Mouse (Mus musculus): ENCODE results near the gene Spint2. TPM values are rescaled to one million over a fixed set of nuclear protein-coding genes. Genes with fewer than 3 reads are reported as not detected.

The Spint2 gene
- polyA plus RNA-seq, 1 experiment: 37.0 TPM

DNA sequence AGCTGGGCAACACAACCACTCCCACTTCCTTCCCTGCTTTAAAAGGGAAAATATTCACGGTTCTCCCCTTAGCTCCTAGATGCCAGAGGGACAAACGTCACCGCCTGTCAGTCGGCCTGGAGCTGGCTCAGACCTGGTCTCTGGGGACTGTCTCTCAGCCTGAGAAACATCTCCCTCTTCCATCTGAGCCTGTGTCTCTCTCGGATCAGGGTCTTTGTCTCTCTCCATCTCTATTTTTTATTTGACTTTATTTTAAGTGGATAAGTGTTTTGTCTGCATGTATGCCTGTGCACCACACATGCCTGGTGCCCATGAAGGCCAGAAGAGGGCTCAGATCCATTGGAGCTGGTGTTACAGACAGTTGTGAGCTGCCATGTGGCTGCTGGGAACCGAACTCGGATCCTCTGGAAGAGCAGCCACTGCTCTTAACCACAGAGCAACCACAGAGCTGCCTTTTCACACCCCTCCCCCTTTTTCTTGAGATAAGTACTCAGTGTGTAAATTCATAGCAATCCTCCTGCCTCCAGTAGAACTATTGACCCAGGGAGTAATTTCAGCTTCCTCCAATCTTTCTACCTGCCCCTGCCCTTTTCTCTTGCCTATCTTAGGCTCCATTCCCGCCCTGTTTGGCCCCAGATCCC, 10.9 kb upstream of the Spint2 start:
- Histone ChIP-seq H3K9me3 (no peaks in the 10 kb centered on the region), H3K36me3 (replicated peaks; ENCODE audit: low read length) (no peaks in the 10 kb centered on the region), H3K4me3 (replicated peaks) (peak overlapping the region; percentile 23), H3K4me1 (peaks cover 79% of the 10 kb centered on the region), H3K27me3 (replicated peaks) (peaks cover 47% of the 10 kb centered on the region)
- no peak for TF ChIP-seq GATA1 (IDR thresholded peaks at IDR 0.05; ENCODE audit: borderline replicate concordance, low read length)
- TF ChIP-seq FLI1 (IDR thresholded peaks at IDR 0.05; ENCODE audit: low read length): no peak

DNA sequence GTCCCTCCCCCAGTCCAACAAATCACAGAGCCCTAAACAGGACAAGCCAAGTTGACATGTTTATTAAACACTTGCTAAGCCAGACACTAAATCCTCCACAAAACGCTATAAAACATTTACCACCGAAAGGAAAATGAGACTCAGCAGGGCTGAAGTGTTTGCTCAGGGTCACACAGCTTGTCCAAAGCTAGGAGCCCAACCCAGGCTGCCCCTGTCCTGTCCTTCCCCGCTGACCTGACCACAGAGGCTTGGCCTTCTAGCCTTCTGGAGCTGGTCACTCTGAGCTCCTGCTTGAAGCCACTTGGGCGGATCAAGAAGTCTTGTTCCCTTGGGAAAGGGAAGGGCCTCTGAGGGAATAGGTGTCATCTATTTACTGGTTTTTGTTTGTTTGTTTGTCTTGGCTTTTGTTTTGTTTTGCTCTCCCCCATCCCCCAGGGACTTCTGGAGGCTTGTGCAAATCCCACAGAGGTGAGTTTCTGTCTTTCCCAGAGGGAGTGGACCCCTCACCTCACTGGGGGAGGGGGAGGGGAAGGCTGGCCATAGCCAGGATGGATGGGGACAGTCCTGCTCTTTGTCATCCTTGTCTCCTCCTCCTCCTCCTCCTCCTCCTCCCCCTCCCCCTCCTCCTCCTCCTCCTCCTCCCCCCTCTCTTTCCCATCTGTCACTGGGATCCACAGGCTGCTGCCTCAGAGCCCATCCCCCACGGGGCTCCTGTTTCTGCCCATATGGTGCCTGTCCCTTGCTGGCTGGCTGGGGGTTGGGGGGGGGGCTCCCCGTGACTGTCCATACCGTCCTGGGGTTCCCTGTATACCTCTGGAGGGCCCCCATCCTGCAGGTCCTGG, 10.1 kb upstream of the Spint2 start:
- TF ChIP-seq GATA1 (IDR thresholded peaks at IDR 0.05; ENCODE audit: borderline replicate concordance, low read length) (no peak), FLI1 (IDR thresholded peaks at IDR 0.05; ENCODE audit: low read length) (no peak)
- H3K27me3 ChIP-seq (replicated peaks): peaks cover 54% of the 10 kb centered on the region

DNA sequence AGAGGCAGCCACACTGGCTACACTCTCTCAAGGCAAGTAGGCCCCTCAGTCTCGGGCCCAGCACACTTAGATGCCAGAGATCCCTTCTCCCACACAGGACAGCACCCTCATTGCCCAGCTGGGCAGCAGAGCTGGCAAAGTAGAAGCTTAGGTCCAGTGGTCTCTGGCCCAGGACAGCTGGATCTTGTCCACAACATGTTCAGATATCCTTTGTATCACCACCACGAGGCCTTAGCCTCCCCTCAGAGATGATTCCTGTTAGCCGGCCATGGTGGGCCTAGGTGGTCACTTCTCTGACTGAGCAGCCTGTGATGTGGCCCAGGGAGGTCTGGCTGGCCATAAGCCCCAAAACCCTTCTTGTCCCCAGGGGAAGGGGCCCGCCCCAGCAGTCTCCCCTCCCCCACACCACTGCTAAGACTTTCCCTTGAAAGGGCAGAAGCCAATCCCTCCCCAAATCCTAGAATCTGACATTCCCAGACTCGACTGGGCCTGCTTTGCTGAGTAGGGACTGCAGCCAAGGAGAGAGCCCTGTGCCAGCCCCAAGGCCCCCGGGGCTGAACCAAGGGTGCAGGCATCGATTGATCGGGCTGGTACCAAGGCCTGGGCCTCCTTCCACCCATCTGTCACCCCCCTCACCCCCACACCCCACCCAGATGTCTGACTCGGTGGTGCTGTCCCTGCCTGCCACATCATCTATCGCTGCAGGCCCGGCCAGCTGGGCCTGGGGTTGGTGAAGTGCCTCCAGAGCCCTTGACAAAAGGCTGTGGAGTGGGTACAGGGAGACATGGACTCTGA, 9.2 kb upstream of the Spint2 start:
- Histone ChIP-seq H3K4me3 (replicated peaks) (no peak overlapping the region), H3K27me3 (replicated peaks) (peaks cover 54% of the 10 kb centered on the region), H3K9me3 (no peaks in the 10 kb centered on the region), H3K4me1 (peaks cover 76% of the 10 kb centered on the region), H3K36me3 (replicated peaks; ENCODE audit: low read length) (no peaks in the 10 kb centered on the region)
- no peak for TF ChIP-seq GATA1 (IDR thresholded peaks at IDR 0.05; ENCODE audit: borderline replicate concordance, low read length)
- no peak for TF ChIP-seq FLI1 (IDR thresholded peaks at IDR 0.05; ENCODE audit: low read length)

More for the DNA sequence above, 10.1 kb upstream of the Spint2 start:
- Histone ChIP-seq H3K4me1 (peaks cover 81% of the 10 kb centered on the region), H3K4me3 (replicated peaks) (peak overlapping the region; percentile 23), H3K9me3 (no peaks in the 10 kb centered on the region), H3K36me3 (replicated peaks; ENCODE audit: low read length) (no peaks in the 10 kb centered on the region)

DNA sequence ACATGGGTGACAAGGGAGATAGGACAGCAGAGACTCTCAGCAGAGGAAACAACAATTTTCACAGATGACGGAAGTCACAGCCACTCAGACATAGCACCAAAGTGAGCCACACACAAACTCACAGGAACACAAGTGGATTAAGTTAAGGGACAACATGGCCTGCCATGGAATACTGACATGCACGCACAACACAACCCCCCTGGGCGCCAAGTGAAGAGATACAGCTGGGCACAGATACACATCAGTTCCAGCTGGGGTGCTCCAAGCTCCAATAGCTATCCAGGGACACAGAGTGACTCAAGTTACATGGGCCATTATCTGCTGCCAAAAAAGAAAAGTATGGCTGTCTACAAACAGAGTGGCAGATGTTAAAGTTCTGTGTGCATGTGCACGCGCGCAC, 8.1 kb upstream of the Spint2 start:
- H3K9me3 ChIP-seq: peaks cover 5% of the 10 kb centered on the region; the same call in 1 of the 2 replicates
- H3K36me3 ChIP-seq (replicated peaks; ENCODE audit: low read length): no peaks in the 10 kb centered on the region
- H3K4me1 ChIP-seq: peaks cover 70% of the 10 kb centered on the region
- TF ChIP-seq FLI1 (IDR thresholded peaks at IDR 0.05; ENCODE audit: low read length) (no peak), GATA1 (IDR thresholded peaks at IDR 0.05; ENCODE audit: borderline replicate concordance, low read length) (no peak)
- peak overlapping the region; percentile 91 for H3K4me3 ChIP-seq (replicated peaks)
- H3K27me3 ChIP-seq (replicated peaks): peaks cover 55% of the 10 kb centered on the region

DNA sequence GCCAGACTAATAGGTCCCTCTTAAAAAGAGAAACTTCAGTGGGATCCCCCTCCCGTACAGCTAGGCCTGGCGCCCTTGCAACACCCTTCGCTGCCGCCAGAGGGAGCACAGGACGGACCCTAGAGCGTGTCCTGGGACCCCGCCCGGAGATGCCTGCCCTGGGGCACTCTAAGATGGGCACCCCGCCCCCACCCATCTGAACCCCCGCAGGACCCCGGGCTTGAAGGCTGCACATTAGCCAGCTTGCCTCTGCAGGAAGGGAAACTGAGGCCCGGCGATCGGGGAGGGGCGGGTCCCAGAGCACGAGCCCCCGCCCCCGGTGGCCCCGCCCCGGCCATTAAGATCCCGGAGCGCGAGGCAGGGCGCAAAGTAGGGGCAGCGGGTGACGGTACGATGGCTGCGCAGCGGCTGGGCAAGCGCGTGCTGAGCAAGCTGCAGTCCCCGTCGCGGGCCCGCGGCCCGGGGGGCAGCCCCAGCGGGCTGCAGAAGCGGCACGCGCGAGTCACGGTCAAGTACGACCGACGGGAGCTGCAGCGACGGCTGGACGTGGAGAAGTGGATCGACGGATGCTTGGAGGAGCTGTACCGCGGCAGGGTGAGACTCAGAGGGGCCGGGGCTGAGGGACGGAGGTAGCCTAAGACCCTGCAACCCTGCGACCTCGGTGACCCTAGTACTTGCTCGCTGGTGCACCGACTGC, 7.4 kb upstream of the Spint2 start, which contains the start of gene Ppp1r14a:
Ppp1r14a (plus strand) TSS at position 367 of the 697 bp plus-strand sequence.
- Histone ChIP-seq H3K27me3 (replicated peaks) (peaks cover 57% of the 10 kb centered on the region), H3K36me3 (replicated peaks; ENCODE audit: low read length) (no peaks in the 10 kb centered on the region), H3K4me3 (replicated peaks) (peak within 1 kb of the TSS; percentile 91), H3K4me1 (peaks cover 65% of the 10 kb centered on the region), H3K9me3 (peaks cover 7% of the 10 kb centered on the region; the same call in 1 of the 2 replicates)
- TF ChIP-seq FLI1 (IDR thresholded peaks at IDR 0.05; ENCODE audit: low read length) (no peak), GATA1 (IDR thresholded peaks at IDR 0.05; ENCODE audit: borderline replicate concordance, low read length) (no peak)

DNA sequence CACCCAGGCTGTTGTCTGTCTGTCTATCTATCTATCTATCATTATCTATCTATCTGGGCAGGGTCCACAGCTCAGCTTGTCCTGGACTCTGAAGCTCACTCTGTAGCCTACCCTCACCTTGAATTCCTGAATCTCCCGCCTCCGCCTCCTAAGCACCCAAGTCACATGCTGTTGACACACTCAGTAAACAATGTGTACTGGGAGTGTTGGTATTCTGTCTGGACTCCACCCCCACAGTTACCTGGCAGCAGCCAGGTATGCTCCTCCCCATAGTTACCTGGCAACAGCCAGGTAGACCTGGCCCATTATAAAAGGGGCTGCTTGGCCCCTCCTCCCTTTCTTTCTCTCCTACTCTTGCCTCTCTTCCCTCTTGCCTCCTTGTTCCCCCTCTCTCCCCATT, 6.4 kb upstream of the Spint2 start:
- Histone ChIP-seq H3K9me3 (peaks cover 7% of the 10 kb centered on the region; the same call in 1 of the 2 replicates), H3K4me3 (replicated peaks) (no peak overlapping the region), H3K27me3 (replicated peaks) (peaks cover 55% of the 10 kb centered on the region), H3K4me1 (peaks cover 56% of the 10 kb centered on the region), H3K36me3 (replicated peaks; ENCODE audit: low read length) (no peaks in the 10 kb centered on the region)
- TF ChIP-seq FLI1 (IDR thresholded peaks at IDR 0.05; ENCODE audit: low read length) (no peak), GATA1 (IDR thresholded peaks at IDR 0.05; ENCODE audit: borderline replicate concordance, low read length) (no peak)

DNA sequence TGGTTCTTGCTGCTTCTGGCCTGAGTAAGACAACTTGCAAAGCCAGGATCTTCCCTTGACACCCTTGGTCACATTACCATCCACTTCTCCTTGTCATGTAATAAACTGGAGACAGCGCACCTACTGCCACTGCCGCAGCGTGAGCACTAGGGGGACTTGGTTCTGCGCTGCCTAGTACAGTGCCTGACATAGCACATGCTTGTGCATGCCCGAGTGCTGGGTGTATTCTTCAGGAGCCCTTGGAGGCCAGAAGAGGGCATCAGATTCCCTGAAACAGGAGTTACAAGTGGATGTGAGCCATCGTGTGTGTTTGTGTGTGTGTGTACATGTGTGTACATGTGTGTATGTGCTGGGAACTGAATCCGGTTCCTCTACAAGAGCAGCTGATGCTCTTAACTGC, 5.8 kb upstream of the Spint2 start:
- Histone ChIP-seq H3K4me1 (peaks cover 50% of the 10 kb centered on the region), H3K27me3 (replicated peaks) (peaks cover 59% of the 10 kb centered on the region), H3K9me3 (peaks cover 7% of the 10 kb centered on the region; the same call in 1 of the 2 replicates), H3K36me3 (replicated peaks; ENCODE audit: low read length) (no peaks in the 10 kb centered on the region), H3K4me3 (replicated peaks) (peak overlapping the region; percentile 34)
- TF ChIP-seq FLI1 (IDR thresholded peaks at IDR 0.05; ENCODE audit: low read length) (no peak), GATA1 (IDR thresholded peaks at IDR 0.05; ENCODE audit: borderline replicate concordance, low read length) (no peak)

DNA sequence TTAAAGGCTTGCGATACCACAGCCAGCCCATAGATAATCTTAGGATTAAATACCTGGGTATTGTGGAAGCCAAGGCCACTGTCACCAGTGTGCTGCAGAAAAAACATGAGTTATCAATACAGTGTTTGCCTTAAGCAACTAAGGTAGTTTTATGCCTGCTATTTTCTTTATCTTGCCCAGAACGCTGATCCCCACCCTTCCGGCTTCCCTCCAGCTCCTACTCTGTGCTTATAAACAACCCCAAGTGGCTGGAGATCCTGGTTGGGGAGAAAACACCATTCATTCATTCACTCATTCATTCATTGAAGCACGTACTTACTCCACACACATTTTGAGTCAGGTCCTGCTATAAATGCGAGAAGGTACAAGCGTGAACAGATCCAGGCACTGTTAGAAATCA, 2.8 kb upstream of the Spint2 start:
- no peak overlapping the region for H3K4me3 ChIP-seq (replicated peaks)
- H3K9me3 ChIP-seq: peaks cover 7% of the 10 kb centered on the region; the same call in 1 of the 2 replicates
- peaks cover 71% of the 10 kb centered on the region for H3K27me3 ChIP-seq (replicated peaks)
- H3K36me3 ChIP-seq (replicated peaks; ENCODE audit: low read length): no peaks in the 10 kb centered on the region
- peaks cover 47% of the 10 kb centered on the region for H3K4me1 ChIP-seq
- no peak for TF ChIP-seq GATA1 (IDR thresholded peaks at IDR 0.05; ENCODE audit: borderline replicate concordance, low read length)
- no peak for TF ChIP-seq FLI1 (IDR thresholded peaks at IDR 0.05; ENCODE audit: low read length)

DNA sequence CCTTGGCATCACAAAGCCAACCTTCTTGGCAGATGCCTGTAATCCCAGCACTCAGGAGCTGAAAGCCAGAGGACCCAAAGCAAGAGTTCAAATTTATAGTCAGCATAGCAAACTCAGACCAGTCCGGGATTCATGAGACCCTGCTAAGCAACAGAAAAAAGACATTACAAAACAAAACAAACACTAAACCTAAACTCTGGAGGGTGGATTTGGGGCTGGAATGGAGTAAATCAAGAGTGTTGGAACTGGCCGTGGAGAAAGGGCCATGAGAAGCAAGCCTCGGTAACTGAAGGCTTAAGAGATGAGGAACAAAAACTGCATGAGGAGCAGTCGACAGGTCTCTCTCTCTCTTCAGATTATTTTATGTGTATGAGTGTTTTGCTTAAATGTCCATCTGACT, 2.2 kb upstream of the Spint2 start:
- TF ChIP-seq FLI1 (IDR thresholded peaks at IDR 0.05; ENCODE audit: low read length) (no peak), GATA1 (IDR thresholded peaks at IDR 0.05; ENCODE audit: borderline replicate concordance, low read length) (no peak)
- H3K27me3 ChIP-seq (replicated peaks): peaks cover 71% of the 10 kb centered on the region
- H3K4me3 ChIP-seq (replicated peaks): no peak overlapping the region
- peaks cover 7% of the 10 kb centered on the region; the same call in 1 of the 2 replicates for H3K9me3 ChIP-seq
- H3K4me1 ChIP-seq: peaks cover 41% of the 10 kb centered on the region
- no peaks in the 10 kb centered on the region for H3K36me3 ChIP-seq (replicated peaks; ENCODE audit: low read length)
